Mouse (Mus musculus) adrenal gland, postnatal 4 days (tissue): Measurements from ENCODE around the gene Tpcn1. TPM values are rescaled to one million over a fixed set of nuclear protein-coding genes. Genes with fewer than 3 reads are reported as not detected.
"Not testable (repeated sequence)": the region's sequence is repeated elsewhere in the genome, so short reads cannot be mapped to it uniquely, and the experiment has no call there.

ENCODE experiments used
- DNase-seq, 2 experiments: peaks; one replicate each; pipeline ENCODE4 v3.0.0; 2021 to 2022; ENCODE audit warnings: low spot score in 2 of 2, mixed read lengths in 2 of 2
- total RNA-seq, 2 experiments: library from RNA; stranded (reverse); gene quantifications; 2 replicates each; pipeline ENCODE4 v1.2.3; 2021

Tpcn1 gene
- total RNA-seq, 2 experiments from 2014 or later: 47.5 to 49.5 TPM

GRCm38 (mm10) chr5:120514754-120515153 is 73.7 kb downstream of the Tpcn1 start:
- DNase-seq: no peak

- no peak for DNase-seq
These were observed 74.3 kb downstream of the Tpcn1 start for GRCm38 (mm10) chr5:120514031-120514677.

GRCm38 (mm10) chr5:120512911-120513555 is 75.4 kb downstream of the Tpcn1 start:
- no peak for DNase-seq

GRCm38 (mm10) chr5:120511643-120512220 is 76.7 kb downstream of the Tpcn1 start:
- no peak for DNase-seq

GRCm38 (mm10) chr5:120510982-120511642 is 77.4 kb downstream of the Tpcn1 start, which contains the start of gene Slc8b1:
Gene Slc8b1, plus strand, starts transcription at chr5:120511168.
- peak; percentile 88 to 93 for DNase-seq

GRCm38 (mm10) chr5:120507311-120507710 is 81.2 kb downstream of the Tpcn1 start:
- no peak for DNase-seq

GRCm38 (mm10) chr5:120506490-120506889 is 82.0 kb downstream of the Tpcn1 start:
- DNase-seq: no peak

GRCm38 (mm10) chr5:120505781-120506180 is 82.7 kb downstream of the Tpcn1 start:
- DNase-seq: no peak

- DNase-seq: peak; percentile 43 to 61
These were observed 83.1 kb downstream of the Tpcn1 start for GRCm38 (mm10) chr5:120505368-120505767.

- peak; percentile 77 to 80 for DNase-seq
These were observed 85.2 kb downstream of the Tpcn1 start, which contains the start of gene Plbd2 for GRCm38 (mm10) chr5:120503144-120503795. Gene Plbd2, minus strand, starts transcription at chr5:120503625.

GRCm38 (mm10) chr5:120502675-120503143 is 85.8 kb downstream of the Tpcn1 start:
- no peak for DNase-seq

GRCm38 (mm10) chr5:120502147-120502621 is 86.3 kb downstream of the Tpcn1 start:
- no peak for DNase-seq

- not testable (repeated sequence) for DNase-seq
These were observed 87.9 kb downstream of the Tpcn1 start for GRCm38 (mm10) chr5:120500609-120501008.

- DNase-seq: no peak
These were observed 89.3 kb downstream of the Tpcn1 start for GRCm38 (mm10) chr5:120499202-120499601.

GRCm38 (mm10) chr5:120497071-120497470 is 91.4 kb downstream of the Tpcn1 start:
- DNase-seq: no peak

- no peak for DNase-seq
These were observed 92.7 kb downstream of the Tpcn1 start for GRCm38 (mm10) chr5:120495703-120496226.

- DNase-seq: no peak
These were observed 93.3 kb downstream of the Tpcn1 start for GRCm38 (mm10) chr5:120495064-120495702.

- DNase-seq: no peak
These were observed 94.5 kb downstream of the Tpcn1 start for GRCm38 (mm10) chr5:120493873-120494395.

GRCm38 (mm10) chr5:120493440-120493839 is 95.0 kb downstream of the Tpcn1 start:
- no peak for DNase-seq

GRCm38 (mm10) chr5:120492437-120492836 is 96.0 kb downstream of the Tpcn1 start:
- no peak for DNase-seq
